Mouse (Mus musculus): ENCODE measurements around the gene Tarbp2.
A peak's percentile ranks its signal among the peaks of the same experiment; 100 is the strongest.

Gene Tarbp2

DNA sequence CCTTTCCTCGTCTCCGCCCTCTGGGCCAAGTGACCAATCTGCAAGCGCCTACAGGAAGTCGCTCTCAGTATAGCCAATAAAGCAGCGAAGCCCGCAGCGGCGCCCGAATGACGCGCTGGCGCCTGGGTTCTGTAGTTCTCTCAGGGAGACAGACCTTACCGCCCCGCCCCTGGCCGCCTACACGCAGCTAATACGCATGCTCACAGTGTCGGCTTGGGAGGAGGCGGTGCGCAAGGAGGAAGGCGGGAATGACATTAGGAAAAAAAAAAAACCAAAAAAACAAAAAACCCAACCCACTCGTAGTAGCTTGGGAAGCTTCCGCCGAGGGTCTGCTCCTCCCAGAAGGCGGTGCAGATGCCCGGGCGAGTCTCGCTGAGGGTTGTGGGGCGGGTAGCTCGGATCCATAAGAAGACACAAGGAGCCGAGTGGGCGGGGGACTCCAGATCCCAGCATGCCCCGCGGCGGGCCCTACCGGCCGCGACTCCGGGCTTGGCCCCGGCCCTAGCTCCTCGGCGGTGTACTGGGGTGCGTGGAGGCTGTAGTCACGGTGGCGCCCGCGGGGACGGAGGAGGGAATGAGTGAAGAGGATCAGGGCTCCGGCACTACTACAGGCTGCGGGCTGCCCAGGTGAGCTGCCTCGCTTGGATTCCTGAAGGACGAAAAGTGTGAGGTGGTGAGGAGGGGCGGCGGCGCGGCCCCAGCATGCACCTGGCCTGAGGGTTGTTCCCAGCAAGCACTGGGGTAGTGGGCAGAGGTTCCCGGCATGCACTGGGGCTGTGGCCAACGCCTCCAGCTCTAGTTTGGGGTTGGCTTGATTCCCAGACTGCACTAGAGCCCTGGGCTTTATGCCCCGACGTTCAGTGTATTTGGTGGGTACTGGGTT, at the start of gene Tarbp2:
TSS of gene Tarbp2 (plus strand) at position 217 of the 883 bp plus-strand sequence.
- peak; percentile 100 for DNase-seq

DNA sequence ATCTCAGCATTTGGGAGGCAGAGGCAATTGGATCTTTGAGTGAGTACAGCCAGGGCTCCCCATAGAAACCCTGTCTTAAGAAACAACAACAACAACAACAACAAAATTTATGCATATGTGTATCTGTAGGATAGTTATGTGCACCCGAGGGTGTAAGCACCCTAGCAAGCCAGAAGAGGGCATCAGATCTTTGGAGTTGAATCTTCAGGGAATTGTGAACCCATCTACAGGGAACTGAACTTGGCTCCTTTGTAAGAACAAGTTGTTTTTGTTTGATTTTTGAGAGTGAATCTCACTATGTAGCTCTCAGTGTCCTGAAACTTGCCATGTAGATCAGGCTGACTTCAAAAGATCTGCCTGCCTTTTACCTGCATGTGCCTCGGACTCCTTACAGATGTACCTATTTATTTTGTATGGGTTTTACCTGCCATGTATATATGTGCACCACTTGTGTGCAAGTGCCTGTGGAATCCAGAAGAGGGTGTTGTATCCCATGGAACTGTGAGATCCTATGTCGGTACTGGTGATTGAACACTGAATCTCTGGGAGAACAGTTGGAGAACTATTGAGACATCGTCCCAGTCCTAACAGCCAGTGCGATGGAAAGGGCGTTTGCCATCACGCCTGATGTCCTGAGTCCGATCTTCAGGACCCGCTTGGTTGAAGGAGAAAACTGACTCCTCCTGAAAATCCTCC, 49.2 kb upstream of the Tarbp2 start:
- DNase-seq = no peak

DNA sequence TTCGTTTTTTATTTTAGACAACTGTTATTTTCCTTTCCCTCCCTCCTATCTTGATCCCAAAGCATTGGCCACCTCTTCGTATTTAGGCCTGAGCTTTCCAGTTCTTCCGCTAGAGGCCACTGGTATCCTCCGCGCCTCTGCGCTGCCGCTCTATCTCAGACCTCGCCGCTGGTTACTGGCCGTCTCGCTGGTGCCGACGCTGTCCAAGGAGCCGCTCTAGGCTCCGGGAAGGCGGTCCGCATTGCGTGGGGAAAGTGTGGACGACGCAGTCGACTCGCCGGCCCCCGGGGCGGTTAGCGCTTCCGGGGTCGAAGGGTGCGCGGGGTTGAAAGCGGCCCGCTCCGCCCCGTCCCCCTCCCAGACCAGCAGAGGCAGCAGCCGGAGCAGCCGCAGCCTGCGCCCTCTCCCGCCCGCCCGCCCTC, 47.8 kb upstream of the Tarbp2 start, which contains the start of gene Pcbp2:
TSS of gene Pcbp2 (plus strand) at position 357 of the 422 bp plus-strand sequence.
- peak; percentile 97 for DNase-seq

DNA sequence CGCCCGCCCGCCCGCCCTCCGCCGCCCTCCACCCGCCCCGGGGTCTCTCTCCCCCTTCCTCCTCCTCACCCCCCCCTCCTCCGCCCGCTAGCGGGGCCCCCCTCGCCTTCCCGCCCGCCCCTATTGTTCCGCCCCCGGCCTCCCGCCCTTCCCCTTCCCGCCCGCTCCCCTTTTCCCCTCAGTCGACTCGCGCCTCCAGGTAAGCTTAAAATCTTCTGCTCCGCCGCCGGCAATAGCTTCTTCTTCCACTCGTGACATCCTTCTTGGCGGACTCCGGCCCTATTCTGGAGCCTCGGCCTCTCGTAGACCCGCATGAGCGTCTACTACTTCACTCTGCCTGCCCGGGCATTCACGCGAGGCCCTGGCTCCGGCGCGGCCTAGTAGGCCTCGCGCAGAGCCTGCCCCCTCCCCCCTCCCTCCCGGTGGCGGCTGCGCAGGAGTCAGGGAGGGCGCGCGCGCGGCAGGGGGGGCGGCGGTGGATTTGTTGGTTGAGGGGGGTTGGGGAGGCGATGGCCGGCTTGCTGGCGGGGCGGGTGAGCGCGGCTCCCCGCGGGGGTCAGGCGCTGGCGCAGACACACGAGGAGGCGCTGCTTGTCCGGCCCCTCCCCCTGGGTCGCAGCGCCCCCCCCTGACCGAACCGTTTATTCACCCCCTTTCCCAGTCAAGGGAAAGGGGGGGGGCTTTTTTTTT, 47.2 kb upstream of the Tarbp2 start:
- peak; percentile 79 for DNase-seq

DNA sequence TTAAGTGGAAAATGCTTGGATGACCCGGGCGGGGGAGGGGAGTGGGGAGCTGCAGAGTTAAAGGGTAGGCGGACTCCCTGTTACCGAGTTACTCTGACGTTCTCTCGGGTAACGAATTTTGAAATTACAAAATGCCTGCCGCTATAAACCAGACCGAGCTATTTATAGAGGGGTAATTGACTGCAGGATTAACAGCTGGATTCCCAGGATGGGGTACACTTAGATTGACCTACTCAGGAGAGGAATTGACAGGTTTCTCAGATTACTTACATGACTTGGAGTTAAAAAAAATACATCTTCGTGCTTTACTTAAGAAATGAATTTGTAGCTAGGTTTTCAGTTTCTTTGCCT, 46.7 kb upstream of the Tarbp2 start:
- no peak for DNase-seq

DNA sequence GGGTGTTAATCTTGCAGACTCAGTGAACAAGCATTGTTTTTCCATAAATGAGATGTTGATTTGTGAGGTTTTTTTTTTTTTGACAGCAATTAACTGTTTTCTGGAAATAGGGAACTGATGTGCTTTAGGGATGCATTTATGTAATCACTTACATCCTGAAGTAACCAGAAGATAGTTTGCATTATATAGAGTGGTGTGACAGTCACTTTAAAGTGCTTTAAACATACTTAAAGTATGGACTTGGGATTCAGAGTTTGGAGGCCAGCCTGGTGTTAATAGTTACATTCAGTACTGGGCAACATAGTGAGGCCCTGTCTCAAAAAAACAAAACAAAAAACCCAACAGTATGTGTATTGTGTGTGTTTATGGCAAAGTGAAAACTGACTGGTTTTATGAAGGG, 46.3 kb upstream of the Tarbp2 start:
- DNase-seq = no peak

DNA sequence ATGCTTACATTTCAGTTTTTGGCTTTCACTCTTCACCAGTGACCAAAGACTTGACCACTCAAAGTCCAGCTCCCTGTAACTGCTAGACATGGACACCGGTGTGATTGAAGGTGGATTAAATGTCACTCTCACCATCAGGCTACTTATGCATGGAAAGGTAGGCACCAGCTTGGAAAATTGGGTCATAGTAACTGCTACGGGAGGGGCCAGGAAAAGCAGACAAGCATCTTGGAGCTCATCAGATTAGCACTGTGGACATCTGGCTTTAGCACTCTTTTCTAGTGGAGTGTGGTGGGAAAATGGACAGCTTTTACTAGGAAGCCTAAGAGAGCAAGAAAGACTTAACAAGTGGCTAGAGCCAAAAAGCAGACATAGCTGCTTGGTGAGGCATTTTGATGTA, 44.7 kb upstream of the Tarbp2 start:
- DNase-seq = no peak

DNA sequence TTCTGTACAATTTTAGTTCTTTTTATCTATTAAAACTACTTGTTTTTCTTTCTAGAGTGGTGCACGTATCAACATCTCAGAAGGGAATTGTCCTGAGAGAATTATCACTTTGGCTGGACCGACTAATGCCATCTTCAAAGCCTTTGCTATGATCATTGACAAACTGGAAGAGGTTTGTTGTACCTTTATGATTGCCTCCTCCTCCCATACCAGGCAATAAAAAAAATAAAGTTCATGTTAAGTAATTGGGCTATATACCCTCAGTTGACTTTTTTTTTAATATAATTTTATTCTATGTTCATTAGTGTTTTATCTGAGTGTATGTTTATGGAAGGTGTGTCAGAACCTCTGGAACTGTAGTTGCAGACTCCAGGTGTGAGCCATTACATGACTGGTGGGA, 43.5 kb upstream of the Tarbp2 start:
- DNase-seq = no peak

DNA sequence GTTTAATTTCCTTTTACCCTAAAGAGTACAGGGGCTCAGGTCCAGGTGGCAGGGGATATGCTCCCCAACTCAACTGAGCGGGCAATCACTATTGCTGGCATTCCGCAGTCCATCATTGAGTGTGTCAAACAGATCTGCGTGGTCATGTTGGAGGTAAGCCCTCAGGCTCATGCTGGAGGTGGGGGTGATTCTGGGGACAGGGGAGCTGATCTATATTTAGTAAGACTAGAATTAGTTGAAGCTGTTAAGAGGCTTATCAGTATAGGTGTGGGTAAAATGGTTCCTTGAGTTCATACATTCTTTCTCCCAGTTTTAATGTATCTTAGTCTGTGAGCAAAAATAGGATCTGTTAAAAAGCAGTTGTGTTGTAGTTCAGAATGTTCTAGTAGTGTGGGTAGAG, 34.9 kb upstream of the Tarbp2 start:
- no peak for DNase-seq

DNA sequence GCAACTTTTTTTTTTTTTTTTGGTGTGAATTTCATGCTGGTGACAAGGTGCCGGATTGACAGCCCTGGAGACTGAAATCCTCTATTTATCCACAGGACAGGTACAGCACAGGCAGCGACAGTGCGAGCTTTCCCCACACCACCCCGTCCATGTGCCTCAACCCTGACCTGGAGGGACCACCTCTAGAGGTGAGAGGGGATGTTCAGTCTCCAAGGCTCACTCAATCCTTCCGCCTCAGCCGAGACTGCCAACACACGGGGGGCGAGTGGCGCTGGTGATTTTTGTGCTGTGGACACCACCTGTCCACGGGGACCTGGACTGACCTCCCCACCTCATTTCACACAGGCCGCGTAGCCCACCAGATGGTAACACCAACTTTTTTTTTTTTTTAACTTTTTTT, 32.1 kb upstream of the Tarbp2 start:
- no peak for DNase-seq

DNA sequence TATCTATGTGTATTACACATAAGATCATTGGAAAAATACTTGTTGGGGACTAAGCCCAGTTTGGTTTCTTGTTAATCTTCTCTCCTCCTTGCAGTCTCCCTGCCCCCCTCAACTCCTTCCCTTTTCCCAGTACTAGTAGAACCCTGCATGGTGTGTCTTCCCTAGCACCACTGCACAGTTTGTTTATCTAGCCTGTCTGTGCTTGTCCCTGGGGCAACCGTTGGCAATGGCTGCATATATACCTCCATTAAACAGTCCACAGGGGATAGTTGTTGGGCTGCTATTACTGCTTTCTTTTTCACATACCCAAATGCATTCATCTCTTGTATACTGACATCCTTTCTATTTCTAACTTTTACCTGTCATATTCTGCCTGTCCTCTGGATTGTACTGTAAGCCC, 30.3 kb upstream of the Tarbp2 start:
- DNase-seq = no peak

DNA sequence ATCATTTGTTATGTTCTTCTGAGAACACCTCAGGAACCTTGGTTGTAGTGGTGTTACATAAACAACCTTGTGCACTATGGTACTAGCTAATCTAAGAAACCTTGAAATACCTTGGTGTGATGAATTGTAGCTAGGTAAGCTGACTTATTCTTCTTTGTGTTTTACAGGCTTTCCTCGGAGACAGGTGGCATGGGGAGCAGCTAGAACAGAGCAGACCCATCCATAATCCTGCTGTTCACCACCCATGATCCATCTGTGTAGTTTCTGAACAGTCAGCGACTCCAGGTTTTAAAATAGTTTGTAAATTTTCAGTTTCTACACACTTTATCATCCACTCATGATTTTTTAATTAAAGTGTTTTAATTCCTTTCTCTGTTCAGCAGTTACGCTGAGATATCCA, 19.7 kb upstream of the Tarbp2 start:
- DNase-seq = no peak

DNA sequence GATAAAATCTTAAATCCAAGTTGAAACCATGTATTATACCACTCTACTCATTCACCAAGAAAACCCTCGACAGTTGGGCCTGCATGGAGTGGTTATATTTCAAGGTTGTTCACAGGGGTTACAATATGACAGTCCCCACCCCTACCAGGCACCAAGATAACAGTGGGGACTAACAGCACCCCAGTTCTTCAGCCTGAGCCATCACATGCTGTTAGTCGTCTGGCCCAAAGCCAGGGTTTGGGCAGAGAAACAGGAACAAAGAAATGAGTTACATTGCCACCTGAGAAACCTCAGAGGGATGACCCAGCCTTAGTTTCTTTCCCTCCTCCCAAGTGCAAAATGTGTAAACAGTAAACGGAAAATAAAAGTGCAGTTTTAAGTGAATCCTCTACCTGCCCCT, 18.6 kb upstream of the Tarbp2 start:
- no peak for DNase-seq

DNA sequence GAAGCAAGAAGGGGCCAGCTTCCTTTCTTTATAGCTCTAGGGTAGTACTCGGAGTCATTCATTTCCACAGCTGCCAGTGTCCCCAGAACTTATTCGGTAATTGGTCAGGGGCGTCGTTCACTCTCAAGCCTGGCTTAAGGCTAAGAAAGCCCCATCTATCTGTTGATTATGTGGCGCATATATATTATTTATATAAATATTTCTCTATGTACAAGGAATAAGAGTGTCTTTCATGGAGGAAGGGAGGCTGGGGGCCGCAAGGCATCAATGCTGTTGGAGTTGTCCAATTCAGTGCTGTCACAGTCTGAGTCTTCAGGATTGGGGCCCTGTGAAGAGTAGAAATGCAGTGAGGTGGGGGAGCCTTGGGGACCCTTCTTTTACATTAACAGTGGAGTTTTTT, 18.1 kb upstream of the Tarbp2 start:
- no peak for DNase-seq

DNA sequence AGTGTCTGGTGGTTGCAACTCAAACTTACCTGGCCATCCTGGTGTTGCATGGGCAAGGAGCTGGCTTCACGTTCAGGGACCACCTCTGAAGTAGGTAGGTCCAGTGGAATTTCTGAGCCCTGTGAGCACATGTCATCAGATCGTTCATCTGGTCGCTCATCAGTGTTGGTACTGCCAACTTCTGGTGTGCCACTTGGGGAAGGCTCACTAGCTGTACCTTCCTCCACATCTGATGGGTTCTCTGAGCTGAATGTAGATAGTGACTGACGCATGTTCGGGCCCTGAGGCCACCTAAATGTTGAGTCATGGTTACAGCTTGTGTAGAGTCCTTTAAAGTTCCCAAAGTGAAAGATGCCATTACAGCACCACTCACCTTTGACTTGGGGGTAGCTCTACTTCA, 17.5 kb upstream of the Tarbp2 start:
- DNase-seq = no peak

DNA sequence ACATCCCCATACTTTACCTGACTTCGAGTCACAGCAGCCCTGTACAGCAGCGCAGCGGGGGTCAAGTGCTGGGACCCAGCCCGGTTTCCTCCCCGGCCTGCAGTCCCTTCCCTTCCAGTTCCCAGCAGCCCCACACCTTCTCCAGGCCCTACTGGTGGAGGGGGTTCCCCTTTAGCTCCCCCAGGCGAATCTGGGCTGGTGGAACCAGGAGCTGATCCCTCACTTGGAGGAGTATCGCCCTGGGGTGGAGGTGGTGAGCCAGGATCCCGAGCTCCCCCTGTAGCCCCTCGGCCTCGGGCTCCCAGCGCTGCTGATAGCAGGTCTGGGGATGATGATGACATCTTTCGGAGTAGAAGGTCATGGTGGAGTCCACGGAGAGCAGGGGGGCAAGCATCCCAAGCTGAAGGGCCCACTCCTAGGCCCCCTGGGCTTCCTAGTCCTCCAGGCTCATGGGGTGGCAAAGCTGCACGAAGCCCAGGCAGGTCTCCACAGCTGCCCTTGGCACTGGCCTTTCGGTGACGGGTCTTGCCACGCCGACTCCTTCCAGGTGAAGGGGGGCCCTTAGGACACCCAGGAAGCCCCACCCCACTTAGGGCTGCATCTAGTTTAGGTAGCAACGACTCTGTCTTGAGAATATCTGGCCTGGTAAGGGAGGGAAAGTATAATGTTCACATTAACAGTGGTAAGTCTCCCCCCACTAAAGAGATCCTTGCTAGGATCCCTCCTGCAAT, 16.7 kb upstream of the Tarbp2 start:
- DNase-seq = no peak

DNA sequence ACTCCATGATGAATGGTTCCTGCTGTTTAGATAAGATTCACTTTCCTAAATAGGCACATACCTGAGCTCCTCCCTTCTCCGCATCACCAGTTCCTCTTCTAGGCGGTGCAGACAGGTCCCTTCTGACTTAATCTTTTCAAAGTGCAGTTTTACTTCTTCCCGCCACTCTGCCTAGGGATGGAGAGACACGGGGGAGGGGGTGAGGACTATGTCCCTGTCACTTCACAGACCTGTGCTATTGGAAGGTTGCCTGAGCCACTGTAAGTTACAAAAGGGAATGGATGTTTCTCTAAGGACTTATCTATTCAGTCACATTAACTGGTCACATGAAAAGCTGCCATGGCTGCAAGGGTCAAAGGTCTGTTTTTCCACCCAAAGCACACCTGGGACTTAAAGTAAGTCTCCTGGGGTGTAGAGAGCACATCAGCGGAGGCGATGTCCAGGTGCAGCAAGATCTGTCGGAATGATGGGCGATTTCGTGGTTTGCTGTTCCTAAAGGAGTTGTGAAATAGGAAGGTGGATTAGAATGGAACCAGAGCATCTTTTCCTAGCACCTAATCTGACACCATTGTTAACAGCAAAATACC, 15.6 kb upstream of the Tarbp2 start:
- no peak for DNase-seq

DNA sequence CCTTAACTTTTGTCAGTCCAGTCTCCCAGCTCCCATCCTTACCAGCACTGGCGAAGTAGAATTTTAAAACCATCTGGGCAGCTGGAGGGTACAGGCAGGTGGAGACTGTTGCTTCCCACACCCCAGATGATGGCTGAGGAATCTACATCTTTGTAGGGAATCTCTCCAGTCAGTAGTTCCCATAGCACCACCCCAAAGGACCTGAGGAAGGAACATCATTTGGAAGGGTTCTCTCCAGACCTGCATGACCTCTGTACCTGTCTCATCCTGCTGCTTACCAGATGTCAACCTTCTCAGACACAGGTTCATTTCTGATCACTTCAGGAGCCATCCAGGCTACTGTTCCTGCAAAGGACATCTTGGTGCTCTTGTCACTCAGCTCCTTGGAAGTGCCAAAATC, 14.5 kb upstream of the Tarbp2 start, which contains the start of gene Gm10337:
TSS of gene Gm10337 (plus strand) at position 276 of the 400 bp plus-strand sequence.
- no peak for DNase-seq

DNA sequence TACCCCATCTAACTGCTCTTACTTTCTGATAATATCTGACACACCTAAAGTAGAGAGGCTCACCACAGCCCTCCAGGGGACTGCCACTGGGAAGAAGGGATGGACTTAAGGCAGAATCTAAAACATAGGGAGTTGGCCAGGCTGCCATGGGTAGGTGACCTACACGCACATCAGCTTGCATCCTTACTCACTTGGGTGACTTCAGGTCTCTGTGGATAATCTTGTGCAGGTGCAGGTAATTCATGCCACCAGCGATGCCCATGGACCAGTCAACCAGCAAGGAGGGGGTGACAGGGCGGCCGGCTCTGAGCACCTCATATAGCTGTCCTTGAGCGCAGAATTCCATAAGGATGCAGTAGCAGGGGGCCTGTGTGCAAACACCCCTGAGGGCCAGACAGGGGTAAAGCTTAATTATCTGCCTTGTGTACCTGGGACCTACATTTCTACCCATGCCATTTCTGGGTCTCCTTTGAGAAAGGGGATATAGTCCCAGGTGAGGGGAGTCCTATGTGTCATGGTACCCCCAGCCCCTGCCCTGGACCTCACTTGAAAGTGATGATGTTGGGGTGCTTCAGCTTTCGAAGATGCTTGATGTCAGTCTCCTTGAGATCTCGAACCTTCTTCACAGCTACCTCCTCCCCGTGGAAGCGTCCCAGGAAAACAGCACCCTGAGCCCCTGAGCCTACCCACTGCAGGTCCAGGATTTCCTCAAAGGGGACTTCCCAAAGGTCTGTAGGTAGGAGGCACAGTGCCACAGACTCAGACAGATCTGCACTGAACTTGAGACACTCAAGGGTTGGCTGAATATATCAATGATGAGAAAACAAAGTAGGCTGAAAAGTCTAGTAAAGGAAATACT, 13.8 kb upstream of the Tarbp2 start:
- DNase-seq = no peak

DNA sequence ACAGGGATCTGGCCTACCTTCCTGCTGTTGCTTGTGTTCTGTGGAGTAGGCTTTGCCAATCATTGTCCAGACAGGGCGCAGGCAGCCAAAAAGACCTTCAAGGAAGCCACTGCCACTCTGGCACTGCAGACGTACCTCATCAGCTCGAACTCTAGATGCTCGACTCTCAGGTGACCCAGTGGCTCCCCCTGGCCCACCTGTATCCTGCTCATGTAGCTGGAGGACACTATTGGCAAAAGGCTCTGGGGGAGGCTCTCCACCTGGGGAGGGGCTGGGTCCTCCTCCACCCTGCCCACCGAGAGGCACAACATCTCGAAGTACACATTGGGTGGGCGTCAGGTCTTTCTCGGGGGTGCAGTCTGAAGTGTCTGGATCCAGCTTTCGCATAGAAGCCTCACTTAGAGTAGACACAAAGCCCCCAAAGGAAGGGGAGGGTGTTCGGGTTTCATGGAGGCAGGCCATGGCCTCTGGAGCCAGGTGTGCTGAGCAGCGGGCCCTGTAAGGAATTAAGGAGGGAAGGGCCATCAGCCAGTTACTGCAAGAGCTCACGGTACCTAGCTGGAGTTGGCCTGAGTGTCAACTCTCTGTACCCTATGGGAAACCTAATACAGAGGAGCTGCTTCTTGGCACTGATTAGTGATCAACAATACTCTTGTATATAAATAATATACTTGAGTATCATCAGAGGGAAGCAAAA, 12.8 kb upstream of the Tarbp2 start:
- no peak for DNase-seq

Data from kidney, adult 11 months (tissue).